Mouse (Mus musculus) testis, postnatal 14 days (tissue): ENCODE measurements around the gene Wdr60.
"Not testable (repeated sequence)": the region's sequence is repeated elsewhere in the genome, so short reads cannot be mapped to it uniquely, and the experiment has no call there.

Source experiments
- DNase-seq: peaks from one replicate; pipeline ENCODE4 v3.0.0; 2021; ENCODE audit warnings: low spot score

Wdr60 gene

DNA sequence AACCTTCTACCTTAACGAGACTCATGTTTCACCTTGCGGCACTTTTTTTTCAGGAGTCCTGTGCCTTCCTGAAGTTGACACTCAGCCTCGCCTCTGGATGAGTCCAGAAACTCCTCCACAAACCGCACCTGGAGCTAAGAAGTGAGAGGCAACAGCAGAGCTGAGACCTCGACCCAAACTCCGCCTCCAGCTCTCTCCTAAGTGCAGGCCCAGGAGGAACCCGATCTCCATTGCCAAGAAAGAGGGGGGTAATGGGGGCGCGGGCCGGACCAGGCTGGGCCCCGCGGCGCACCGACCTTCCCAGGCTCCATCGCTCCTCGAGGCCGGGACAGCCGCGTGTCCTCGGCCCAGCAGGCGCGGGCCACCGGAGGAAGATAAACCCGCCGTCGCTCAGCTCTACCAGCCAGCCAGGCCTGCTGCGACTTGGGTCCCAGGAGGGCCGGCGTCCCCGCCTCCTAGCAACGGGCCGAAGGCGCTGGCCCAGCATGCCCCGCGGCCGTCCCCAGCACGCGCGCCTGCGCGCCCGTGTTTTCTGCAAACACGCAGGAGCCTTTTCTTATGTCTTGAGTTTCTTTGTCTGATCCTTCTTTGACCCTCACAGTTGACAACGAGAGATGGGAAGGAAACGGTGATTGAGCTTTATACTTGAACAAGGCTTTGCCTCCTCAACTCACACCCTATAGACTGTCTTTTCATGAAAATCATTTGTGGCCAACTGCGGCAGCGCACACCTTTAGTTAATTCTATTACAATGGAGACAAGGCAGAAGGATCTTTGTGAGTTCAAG is at the start of gene Wdr60:
Gene Wdr60 (minus strand): TSS at position 468 of the 787 bp plus-strand sequence.
- peak; percentile 89 for DNase-seq

DNA sequence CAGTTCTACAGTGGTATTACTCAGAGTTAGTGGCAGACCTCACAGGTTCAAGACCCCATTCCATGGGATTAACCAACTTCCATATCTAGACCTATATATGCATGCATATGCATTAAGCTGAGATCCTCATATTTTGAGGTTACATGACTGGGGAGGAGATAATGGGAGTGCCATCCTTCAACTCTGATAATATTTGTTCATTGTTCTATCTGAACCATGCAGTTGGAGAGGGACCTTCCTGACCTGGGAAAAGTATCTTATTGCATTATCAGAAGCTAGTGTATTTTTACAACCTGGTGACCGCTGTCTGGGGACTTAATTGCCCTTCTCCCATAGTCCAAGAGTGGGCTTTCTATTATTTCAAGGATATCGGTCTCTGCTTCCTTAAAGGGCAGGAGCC is 45.8 kb upstream of the Wdr60 start:
- no peak for DNase-seq

DNA sequence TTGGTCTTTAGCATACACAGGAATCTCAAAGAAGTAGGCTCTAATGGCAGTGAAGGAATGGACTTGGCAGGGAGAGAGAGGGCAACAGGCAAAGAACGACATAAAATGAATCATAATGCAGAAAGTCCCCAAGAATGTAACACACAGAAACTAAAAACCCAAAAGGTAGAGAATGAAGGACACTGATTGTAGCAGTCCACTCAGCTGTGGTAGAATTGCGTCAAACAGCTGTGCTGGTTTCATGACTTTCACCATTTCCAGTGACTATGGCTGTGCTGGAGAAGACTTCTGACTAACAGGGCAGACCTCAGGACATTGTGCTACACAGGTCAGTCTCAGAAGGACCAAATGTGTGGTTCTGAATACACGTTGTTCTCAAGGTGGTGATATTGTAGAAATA is 45.0 kb upstream of the Wdr60 start:
- DNase-seq, result no peak

DNA sequence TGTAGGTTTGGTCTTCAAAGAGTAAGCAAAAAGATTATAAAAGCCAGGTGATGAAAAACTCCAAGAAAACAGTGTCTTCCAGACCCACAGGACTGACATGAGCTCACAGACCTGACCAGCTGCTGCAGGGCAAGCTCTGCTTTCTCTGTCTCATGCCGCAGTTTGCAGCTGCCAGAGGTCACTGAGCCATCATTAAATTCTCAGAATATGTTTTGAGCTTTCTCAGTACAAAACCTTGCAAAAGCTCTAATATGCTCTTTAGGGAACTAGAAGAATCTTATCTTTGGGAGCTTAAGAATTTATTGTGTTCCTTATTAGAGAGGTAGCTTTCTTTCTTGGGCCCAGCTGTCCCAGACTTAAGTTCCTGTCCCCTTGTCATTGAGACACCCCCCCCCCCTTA is 43.2 kb upstream of the Wdr60 start:
- no peak for DNase-seq

DNA sequence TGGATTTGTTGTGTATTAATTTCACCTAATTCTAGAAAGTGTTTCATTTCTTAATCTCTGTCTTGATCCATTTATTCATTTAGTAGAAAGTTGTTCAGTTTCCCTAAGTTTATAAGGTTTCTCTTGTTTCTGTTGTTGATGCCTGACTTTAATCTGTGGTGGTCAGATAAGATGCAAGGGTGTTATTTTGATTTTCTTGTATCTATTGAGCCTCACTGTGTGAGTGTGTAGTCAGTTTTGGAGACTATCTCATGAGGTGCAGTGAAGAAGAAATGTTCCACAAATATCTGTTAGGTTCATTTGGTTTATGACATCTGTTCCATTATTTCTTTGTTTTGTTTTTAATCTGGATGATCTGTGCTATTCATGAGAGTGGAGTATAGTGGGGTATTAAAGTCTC is 39.4 kb upstream of the Wdr60 start:
- no peak for DNase-seq

DNA sequence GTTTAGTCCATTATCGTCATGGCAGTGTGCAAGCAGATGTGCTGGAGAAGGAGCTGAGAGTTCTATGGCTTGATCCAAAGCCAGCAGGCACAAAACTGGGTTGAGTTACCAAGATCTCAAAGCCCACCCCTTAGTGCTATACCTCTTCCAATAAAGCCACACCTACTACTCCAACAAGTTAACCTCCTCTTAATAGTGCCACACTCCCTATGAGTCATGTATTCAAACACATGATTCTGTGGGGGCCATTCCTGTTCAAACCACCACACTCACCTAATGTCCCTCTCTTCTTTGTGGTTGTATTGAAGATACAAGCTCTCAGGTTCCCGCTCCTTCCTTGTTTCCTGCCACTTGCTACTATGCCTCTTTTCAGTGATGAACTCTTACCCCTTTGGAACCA is 37.1 kb upstream of the Wdr60 start:
- DNase-seq, result no peak

DNA sequence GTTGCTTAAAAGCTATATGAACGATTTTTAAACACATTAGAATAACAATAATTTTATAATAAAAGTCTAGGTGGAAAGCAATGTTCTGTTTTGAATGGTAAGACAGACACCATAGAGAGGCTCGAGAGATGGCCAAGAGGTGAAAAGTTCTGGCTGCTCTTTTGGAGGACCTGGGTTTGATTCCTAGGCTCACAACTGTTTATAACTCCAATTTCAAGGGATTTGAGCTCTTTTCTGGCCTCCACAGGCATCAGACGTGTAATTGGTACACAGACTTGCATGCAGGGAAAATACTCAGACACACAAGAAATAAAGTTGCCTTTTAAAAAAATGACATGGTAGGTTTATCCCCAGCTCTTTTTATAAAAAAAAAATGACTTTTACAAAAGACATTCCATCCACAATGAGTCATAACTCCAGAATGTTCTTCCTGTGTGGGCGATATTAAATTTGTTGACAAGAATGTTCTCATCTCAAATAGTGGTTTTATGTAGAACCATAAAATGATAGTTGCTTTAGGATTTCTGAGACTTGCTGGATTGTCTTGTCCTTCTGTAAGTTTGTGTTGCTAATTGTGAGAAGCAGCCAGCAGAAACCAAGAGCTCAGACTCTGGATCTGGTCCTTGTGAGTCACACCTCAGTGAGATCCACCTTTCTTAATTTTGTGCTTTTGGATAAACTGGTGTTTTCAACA is 30.9 kb upstream of the Wdr60 start:
- no peak for DNase-seq

DNA sequence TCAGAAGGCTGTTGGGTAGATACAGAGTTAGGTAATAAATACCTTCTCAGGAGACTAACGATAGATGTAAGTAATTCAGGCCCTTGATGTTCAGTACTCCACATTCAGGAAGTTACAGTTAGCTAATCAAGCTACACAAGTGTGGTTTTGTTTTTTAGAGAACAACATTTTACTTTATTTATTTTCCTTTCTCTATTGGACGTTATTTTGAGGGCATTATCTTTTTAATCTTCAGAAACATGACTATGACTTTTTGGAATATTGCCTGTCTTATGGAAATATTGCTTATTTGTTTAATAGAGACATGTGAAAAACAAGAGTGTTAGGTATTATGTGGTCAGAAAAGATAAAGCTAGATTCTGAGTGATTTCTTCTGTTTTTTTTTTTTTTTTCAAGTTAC is 30.4 kb upstream of the Wdr60 start:
- DNase-seq, result no peak

DNA sequence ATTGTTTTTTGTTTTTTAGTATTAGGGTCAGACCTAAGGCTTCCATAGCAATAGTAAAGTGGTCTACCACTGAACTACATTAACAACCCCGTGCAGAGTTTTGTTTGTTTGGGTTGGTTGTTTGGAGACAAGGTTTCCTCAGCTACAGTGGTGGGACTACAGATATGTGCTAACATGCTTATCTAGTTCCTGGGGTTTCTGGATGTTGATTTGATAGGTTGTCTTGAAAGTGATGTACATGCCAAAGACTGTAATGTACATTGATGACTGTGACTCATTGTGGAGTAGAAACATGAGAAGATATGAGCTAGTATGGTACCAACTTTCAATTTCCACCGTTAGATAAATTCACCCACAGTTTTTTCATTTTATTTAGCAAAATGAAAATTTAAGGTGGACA is 20.7 kb upstream of the Wdr60 start:
- no peak for DNase-seq

DNA sequence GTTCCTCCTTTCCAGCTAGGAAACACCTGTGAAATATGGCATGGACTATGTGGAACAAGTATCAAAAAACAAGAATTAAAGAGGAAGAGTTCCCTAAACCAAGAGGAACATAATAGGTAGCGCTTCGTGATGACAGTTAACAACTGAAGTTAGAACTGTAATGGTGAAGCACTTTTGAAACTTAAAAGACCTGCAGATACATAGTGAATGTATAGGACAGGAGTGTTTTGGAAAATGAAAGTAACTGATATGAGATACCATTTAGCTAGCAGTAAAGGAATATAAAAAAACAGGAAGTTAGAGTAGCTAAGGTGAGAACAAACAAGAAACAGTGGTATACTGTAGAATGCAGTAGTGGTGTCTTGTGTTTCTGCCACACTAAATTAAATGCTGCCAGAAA is 20.0 kb upstream of the Wdr60 start:
- no peak for DNase-seq

DNA sequence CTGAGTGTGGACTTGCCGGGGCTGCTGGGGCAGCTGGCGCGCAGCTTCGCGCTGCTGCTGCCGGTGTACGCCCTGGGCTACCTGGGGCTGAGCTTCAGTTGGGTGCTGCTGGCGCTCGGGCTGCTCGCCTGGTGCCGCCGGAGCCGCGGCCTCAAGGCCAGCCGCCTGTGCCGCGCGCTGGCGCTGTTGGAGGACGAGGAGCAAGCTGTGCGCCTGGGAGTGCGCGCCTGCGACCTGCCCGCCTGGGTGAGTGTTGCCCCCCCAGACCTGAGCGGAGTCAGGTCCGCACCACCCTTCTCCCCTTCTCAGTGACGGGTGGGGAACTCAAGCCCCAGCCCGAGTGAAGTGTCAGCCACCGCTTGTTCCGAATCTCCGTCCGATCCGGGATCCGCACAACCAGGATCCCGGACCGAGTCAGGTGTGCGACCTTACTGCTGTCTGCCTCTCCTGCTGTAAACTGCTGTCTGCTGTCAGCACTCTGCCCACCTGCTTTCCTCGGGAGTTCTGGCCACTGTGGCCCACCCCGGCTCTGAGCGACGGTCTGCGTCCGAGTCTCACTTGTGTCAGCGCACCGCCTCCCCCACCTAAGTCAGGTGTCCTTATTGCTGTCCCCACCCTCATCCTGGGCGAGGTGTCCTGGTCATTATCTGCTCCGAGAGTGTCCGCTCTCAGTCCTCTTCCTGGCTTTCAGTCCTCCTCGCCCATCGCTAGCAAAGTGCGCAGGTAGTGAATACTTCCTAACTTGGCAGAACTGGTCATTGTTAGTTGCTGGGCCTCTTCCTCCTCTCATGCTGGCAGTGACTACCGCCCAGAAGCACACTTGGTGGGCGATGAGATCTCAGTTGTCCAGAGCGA is 18.8 kb upstream of the Wdr60 start:
- DNase-seq, result no peak

DNA sequence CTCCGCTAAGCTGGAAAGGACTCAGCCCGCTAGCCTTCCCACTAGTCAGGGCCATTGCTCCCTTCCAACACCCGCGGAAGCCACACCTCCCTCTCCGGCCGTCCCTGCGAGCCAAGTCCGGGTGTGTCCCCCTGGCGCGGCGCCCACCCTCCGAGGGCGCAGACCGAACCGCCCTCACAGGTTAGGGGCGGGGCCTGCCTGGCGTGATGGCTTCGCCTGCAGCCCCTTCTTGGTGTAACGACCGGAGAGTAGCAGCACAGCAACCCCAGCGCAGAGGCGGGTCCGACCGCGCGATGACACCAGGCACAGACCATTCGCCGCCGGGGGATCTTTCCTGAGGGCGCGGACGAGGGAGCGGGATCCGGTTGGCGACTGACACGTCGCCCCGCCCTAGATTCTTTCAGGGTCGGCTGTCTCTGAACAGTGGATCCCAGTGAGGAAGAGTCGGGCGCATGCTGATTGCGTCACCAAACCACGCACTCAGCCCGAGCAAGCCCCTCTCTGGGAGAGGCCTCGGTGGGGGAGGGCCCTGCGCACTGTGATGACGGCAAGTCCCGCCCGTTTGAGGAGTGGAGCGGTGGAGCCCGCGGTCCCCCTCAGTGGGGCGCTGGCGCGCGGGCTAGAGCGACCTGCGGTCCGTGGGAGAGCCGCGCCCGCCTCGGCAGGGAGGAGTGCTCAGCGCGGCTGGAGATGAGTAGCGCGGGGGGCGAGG is 18.0 kb upstream of the Wdr60 start, which contains the start of gene Esyt2:
Gene Esyt2 (plus strand): TSS at position 544 of the 712 bp plus-strand sequence.
- DNase-seq, result peak; percentile 100

DNA sequence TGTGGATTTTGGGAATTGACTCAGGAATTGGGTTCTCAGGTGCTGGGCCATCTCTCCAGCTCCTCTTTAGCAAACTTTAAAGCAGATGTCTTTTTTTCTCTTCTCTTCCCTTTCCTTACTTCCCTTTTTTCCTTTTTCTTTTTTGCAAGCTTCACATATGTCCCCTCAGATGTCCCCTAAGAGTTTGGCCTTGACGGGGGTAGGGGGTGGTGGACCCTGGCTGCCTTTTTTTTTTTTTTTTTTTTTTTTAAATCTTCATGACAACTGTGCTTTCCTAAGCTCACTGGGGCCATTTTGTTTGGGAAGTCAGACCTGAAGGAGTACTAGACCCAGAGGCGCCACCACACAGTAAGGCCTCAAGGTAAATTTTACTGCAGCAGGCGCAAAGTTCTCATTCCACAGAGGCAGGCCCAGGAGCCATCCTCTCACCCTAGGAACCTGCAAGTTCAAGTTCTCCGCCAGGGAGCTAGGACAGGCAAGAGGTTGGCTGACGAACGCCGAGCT is 17.4 kb upstream of the Wdr60 start:
- no peak for DNase-seq

DNA sequence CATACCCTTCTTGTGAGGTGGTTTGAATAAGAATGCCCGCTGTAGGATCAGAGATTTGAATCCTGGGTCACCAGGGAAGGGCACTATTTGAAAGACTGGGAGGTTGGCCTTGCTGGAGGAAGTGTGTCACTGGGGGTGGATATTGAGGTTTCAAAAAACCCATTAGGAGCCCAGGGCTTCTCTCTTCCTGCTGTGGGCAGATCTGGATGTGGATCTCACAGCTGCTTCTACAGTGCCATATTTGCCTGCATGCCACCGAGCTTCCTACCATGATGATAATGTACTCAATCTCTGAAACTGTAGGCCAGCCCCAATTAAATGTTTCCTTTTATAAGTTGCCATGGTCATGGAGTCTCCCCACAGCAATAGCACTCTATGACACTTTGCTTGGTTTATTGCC is 16.4 kb upstream of the Wdr60 start:
- DNase-seq, result no peak

DNA sequence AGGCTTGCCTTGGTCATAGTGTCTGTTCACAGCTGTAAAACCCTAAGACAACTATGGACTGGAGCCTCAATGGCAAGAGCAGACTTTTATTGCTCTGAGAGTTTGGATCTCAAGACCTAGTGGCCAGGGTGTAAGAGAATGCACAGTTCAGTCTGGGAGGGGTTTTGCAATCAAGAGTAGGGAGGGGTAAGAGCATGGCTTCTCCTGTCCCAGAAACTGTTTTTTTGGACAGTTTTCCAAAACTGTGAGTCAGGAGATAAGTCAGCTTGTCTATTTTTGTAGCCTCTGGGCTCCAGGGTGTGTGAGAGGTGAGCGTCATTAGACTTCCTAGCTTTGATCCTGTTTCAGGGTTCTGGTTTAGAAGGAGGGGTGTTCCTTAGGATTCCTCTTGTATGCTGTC is 15.7 kb upstream of the Wdr60 start:
- DNase-seq, result no peak

DNA sequence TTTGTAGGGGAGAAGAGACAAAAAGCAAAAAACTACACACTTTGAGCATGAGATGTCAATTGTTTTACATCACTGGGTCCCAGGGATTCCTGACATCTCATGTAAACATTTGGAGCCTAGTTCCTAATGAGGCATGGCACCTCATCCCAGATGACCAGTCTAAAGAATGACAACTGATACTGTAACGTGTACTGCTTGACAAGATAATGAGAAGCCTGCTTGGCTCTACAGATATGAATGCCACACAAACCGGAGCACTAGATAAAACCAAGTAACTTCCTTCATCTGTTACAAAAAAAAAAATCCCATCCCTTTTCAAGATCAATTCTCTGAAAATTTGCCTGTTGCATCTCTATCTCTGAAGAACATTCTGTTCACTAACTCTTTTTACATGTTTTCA is 14.1 kb upstream of the Wdr60 start:
- no peak for DNase-seq

DNA sequence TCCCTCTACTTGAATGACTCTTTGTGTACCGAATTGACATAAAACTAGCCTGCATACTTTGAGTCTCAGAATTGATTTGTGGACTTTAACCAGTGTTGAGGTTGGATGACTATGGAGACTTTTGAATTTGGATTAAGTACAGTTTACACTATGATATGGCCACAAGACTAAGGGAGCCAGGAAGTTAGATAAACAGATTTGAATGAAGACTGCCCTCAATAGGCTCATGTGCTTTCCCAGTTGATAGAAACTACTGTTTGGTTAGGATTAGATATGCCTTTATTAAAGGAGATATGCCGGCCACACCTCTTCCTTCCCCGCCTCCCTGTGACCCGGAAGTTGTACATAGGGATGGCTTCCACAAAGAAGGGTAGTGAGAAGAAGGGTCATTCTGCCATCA is 12.8 kb upstream of the Wdr60 start:
- DNase-seq, result no peak

DNA sequence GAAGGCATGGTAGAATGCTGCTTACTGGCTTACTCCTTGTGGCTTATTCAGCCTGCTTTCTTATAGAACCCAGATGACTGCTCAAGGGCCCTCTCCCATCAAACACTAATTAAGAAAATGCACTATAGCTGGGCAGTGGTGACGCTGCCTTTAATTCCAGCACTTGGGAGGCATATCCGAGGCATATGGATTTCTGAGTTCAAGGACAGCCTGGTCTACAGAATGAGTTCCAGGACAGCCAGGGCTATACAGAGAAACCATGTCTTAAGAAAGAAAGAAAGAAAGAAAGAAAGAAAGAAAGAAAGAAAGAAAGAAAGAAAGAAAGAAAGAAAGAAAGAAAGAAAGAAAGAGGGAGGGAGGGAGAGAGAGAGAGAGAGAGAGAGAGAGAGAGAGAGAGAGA is 12.3 kb upstream of the Wdr60 start, which contains the start of gene Gm11027:
Gene Gm11027 (plus strand): TSS at position 301 of the 400 bp plus-strand sequence.
- DNase-seq, result not testable (repeated sequence)

DNA sequence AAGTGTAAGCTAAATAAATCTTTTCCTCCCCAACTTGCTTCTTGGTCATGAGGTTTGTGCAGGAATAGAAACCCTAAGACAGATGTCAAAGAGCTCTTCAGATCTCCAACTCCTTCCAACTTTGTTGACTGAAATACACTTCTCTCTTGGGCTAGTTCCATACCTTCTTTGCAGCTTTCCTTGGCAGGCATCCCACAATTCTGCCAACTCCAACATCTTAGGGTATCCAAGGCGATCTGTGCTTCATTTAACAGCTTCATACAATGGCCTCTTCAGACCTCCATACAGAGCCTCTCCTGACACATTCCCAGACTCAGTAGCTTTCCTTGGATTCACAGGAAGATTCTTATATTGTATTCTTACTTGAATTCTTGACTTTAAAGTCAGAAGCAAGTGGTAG is 10.9 kb upstream of the Wdr60 start:
- no peak for DNase-seq

DNA sequence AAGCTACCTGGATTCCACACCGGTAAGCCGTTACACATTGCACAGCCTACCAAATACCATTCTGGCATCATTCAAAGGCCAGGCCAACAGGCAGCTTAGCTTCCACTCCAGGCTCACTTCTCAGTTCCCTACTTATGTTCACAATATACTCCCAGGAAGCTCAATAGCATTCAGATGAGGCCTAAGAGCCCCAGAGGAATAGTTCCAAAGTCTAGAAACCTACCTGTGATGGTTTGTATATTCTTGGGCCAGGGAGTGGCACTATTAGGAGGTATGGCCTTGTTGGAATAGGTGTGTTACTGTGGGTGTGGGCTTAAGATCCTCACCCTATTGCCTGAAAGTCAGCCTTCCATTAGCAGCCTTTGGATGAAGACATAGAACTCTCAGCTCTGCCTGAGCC is 8.2 kb upstream of the Wdr60 start:
- DNase-seq, result no peak

DNA sequence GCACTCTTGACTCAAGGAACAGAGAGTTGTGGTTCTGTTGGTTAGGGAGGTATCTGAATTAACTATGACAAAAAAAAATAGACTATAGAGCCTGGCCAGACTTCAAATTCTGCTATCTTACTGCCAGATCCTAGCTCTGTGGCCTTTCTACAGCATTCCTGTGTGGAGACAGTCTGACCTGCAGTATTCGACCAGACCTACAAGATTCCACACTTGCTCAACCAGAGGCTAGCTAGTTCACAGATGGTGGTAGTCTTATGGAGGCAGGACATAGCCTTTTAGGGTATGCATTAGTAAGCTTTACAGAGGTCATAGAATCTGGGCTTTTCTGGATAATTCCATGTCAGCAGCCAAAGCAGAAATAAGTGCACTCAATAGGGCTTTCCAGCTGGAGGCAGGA is 7.7 kb upstream of the Wdr60 start:
- no peak for DNase-seq

DNA sequence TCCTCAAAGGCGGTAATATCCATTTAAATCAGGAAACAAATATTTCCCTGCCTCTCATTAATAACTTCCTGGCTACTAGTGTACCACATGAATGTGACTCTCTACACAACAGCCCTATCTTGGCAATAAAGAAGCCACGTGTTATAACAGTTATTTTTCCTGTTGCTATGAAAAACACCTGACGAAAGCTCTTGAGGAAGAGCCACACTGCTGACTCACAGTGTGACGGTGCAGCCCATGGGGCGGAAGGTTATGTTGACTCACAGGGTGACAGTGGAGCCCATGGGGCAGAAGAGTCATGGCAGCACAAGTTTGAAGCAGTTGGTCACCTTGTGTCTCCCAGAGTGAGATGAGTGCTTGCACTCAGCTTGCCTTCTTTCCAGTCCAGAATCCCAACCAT is 6.6 kb upstream of the Wdr60 start:
- no peak for DNase-seq
